Mouse (Mus musculus): ENCODE results near the gene Slc6a20b.

Gene Slc6a20b

DNA sequence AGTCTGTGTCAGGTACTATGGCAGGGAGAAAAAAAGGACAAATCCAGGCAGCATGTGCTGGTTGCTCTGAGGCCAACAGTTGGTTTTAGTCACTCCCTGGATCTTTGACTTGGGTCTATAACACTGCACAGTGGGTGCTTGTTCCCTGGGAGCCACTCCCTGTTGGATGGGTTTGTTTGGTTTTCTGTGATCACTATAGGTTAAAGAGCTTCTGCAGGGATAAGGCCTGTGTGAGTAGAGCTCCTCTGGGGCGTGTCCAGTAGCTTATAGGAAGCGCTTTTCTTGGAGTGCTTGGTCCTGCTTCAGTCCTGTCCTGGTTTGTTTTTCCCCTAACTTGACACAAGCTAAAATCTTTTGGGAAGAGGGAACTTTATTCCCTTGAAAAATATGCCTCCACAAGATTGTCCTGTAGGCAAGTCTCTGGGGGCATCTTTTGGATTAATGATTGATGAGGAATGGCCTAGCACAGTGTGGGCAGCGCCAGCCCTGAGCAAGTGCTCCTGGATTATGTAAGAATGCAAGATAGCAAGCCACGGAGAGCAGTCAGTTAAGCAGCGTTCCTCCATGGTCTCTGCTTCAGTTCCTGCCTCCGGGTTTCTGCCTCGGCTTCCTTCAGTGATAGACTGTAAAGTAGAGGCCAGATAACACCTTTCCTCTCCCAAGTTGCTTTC, 43.0 kb downstream of the Slc6a20b start:
- DNase-seq (ENCODE audit: low read depth, low spot score): no peak

DNA sequence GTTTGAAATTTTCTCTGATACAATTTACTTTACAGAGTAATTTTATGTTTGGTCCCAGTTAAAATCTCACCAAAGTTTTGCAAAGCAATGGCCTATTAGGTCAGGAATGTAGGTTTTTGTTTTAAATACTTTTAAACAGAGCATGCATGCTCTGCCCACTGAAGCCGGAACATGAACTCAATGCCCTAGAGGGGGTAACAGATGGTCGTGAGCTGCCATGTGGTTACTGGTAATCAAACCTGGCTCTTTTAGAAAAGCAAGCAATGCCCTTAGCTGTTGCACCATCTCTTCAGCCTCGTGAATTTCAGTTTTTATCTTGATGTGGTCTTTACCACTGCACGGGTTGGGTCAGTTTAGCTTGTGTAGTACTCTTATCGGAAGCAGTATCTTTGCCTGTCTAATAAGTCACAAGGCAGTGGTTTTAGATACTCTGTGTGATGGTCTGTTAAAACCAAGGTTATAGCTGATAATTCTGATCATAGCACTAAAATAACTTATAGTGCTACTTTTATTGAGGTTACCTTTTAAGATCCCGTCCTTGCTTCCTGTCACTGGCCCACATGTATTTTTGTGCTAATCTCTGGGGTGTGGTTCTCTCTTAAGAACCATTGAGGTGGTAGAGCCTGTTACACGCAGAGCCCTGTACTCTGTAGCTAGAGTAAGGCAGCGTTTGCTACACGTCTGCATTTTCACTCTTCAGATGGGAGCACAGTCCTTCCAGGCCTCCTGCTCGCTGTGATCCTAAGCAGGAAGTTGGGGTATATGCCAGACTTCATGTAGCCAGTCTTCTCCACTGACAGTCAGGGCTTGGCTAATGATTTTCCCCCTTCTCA, 54.8 kb downstream of the Slc6a20b start:
- no peak for DNase-seq (ENCODE audit: low read depth, low spot score)

DNA sequence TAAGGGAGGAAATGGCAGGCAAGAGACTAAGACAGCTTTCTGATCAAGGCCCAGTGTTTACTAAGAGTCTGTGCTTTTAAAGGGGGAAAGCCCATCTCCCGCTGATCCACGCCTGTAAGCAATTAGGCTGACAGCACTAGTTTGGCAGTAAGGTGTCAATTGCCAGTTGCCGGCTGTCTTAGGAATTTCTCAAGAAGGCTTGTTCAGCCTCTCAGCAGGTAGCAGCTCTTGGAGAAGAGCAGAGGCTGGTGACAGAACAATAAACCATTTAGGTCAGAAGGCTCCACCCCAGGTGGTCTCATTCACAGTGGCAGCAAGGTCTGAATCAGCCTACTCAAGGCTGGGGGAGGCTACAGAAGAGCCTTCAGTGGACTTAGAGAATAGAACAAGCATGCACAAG, 77.8 kb downstream of the Slc6a20b start:
- no peak for DNase-seq (ENCODE audit: low read depth, low spot score)
